Mouse (Mus musculus) embryonic facial prominence, embryonic 13.5 days (tissue): ENCODE measurements around the gene Pde8a. TPM values are rescaled to one million over a fixed set of nuclear protein-coding genes. Genes with fewer than 3 reads are reported as not detected.

Source experiments
- ATAC-seq: fragments of 200-750 bp; cut with Nextera tagmentation; 2 replicates; pipeline ENCODE4 v1.8.0; 2017; ENCODE audit warnings: low read depth; ENCODE audit not compliant: insufficient number of reproducible peaks, insufficient read depth, low FRiP score, low TSS enrichment
- H3K27ac ChIP-seq: fragments of 300-500 bp; sonication (generic); 2 replicates; pipeline ENCODE4 v1.5.1; 2015; ENCODE audit warnings: moderate library complexity, mild to moderate bottlenecking, inconsistent platforms
- H3K27me3 ChIP-seq: fragments of 300-500 bp; sonication (generic); 2 replicates; pipeline ENCODE4 v1.6.1; 2015; ENCODE audit warnings: mild to moderate bottlenecking, inconsistent platforms
- H3K36me3 ChIP-seq: fragments of 300-500 bp; sonication (generic); 2 replicates; pipeline ENCODE4 v1.6.1; 2015; ENCODE audit warnings: mild to moderate bottlenecking, inconsistent platforms
- H3K4me1 ChIP-seq: fragments of 300-500 bp; sonication (generic); 2 replicates; pipeline ENCODE4 v1.6.1; 2015; ENCODE audit warnings: inconsistent platforms
- H3K4me2 ChIP-seq: fragments of 300-500 bp; sonication (generic); 2 replicates; pipeline ENCODE4 v1.6.1; 2015; ENCODE audit warnings: moderate library complexity, mild to moderate bottlenecking, inconsistent platforms
- H3K4me3 ChIP-seq: fragments of 300-500 bp; sonication (generic); 2 replicates; pipeline ENCODE4 v1.5.1; 2015; ENCODE audit warnings: mild to moderate bottlenecking, inconsistent platforms
- H3K9ac ChIP-seq: fragments of 300-500 bp; sonication (generic); 2 replicates; pipeline ENCODE4 v1.6.1; 2015; ENCODE audit warnings: mild to moderate bottlenecking, inconsistent platforms
- H3K9me3 ChIP-seq: fragments of 300-500 bp; sonication (generic); 2 replicates; pipeline ENCODE4 v1.6.1; 2016; ENCODE audit warnings: inconsistent platforms
- WGBS: fragments of 180-500 bp; shearing (Covaris S2); methylation state at CpG from one replicate; pipeline ENCODE4 v1.1.7; 2015; ENCODE audit warnings: mixed read lengths; 5-methylcytosine and 5-hydroxymethylcytosine counted together
- polyA plus RNA-seq: library from polyadenylated mRNA; unstranded; fragments of >200 nt; fragmentation: Nextera tagmentation; extraction: Ambion mirVana; gene quantifications from 2 replicates; pipeline ENCODE4 v1.2.1, GENCODE M21; 2015

Pde8a gene
- polyA plus RNA-seq, 1 experiment from 2014 or later, result 4.7 TPM

GRCm38 (mm10) chr7:81235600-81236223 lies 22.3 kb downstream of the Pde8a start:
- Histone ChIP-seq H3K4me3 (no peak overlapping the region), H3K4me1 (0 out of 2 replicates have a peak, but pooled peaks cover 3% of the 10 kb centered on the region), H3K27me3 (no peaks in the 10 kb centered on the region), H3K4me2 (no peak overlapping the region), H3K36me3 (no peaks in the 10 kb centered on the region), H3K9me3 (no peaks in the 10 kb centered on the region), H3K9ac (no peak overlapping the region), H3K27ac (no peak overlapping the region)
- ATAC-seq, result no peak
- 71% methylated on average over 4 of the region's 4 CpGs for WGBS

- no peak for ATAC-seq
- 54% methylated on average over 5 of the region's 5 CpGs for WGBS
- no peak overlapping the region for H3K4me3 ChIP-seq
- H3K27ac ChIP-seq, result no peak overlapping the region
- no peak overlapping the region for H3K4me2 ChIP-seq
- H3K9ac ChIP-seq, result no peak overlapping the region
- no peaks in the 10 kb centered on the region for H3K36me3 ChIP-seq
- H3K27me3 ChIP-seq, result no peaks in the 10 kb centered on the region
- no peaks in the 10 kb centered on the region for H3K9me3 ChIP-seq
- no peaks in the 10 kb centered on the region for H3K4me1 ChIP-seq
These were observed 30.0 kb downstream of the Pde8a start for GRCm38 (mm10) chr7:81243361-81243760.

- Histone ChIP-seq H3K9ac (no peak overlapping the region), H3K27me3 (no peaks in the 10 kb centered on the region), H3K9me3 (no peaks in the 10 kb centered on the region), H3K4me3 (no peak overlapping the region), H3K4me1 (no peaks in the 10 kb centered on the region), H3K27ac (no peak overlapping the region), H3K36me3 (no peaks in the 10 kb centered on the region), H3K4me2 (no peak overlapping the region)
- WGBS, result 79% methylated on average over 3 of the region's 3 CpGs
- no peak for ATAC-seq
These were observed 36.5 kb downstream of the Pde8a start for GRCm38 (mm10) chr7:81249854-81250279.

GRCm38 (mm10) chr7:81250601-81251000 lies 37.2 kb downstream of the Pde8a start:
- no peaks in the 10 kb centered on the region for H3K4me1 ChIP-seq
- no peaks in the 10 kb centered on the region for H3K27me3 ChIP-seq
- no peak for ATAC-seq
- H3K27ac ChIP-seq, result no peak overlapping the region
- H3K9me3 ChIP-seq, result no peaks in the 10 kb centered on the region
- H3K4me3 ChIP-seq, result no peak overlapping the region
- H3K9ac ChIP-seq, result no peak overlapping the region
- no peak overlapping the region for H3K4me2 ChIP-seq
- 75% methylated on average over 6 of the region's 6 CpGs for WGBS
- H3K36me3 ChIP-seq, result no peaks in the 10 kb centered on the region

- no peak overlapping the region for H3K4me3 ChIP-seq
- H3K27ac ChIP-seq, result no peak overlapping the region
- no peak for ATAC-seq
- no peak overlapping the region for H3K4me2 ChIP-seq
- WGBS, result 94% methylated on average over 2 of the region's 2 CpGs
- H3K9ac ChIP-seq, result no peak overlapping the region
- H3K36me3 ChIP-seq, result no peaks in the 10 kb centered on the region
- no peaks in the 10 kb centered on the region for H3K27me3 ChIP-seq
- H3K4me1 ChIP-seq, result no peaks in the 10 kb centered on the region
- no peaks in the 10 kb centered on the region for H3K9me3 ChIP-seq
These were observed 38.1 kb downstream of the Pde8a start for GRCm38 (mm10) chr7:81251521-81251920.

GRCm38 (mm10) chr7:81253317-81253716 lies 39.9 kb downstream of the Pde8a start:
- Histone ChIP-seq H3K4me1 (no peaks in the 10 kb centered on the region), H3K27me3 (no peaks in the 10 kb centered on the region)
- 80% methylated on average over 11 of the region's 11 CpGs for WGBS

GRCm38 (mm10) chr7:81254579-81254978 lies 41.2 kb downstream of the Pde8a start:
- no peaks in the 10 kb centered on the region for H3K36me3 ChIP-seq
- no peak for ATAC-seq
- H3K4me3 ChIP-seq, result no peak overlapping the region
- H3K27me3 ChIP-seq, result no peaks in the 10 kb centered on the region
- no peak overlapping the region for H3K9ac ChIP-seq
- H3K4me2 ChIP-seq, result no peak overlapping the region
- H3K27ac ChIP-seq, result no peak overlapping the region
- no peaks in the 10 kb centered on the region for H3K4me1 ChIP-seq
- no peaks in the 10 kb centered on the region for H3K9me3 ChIP-seq

More at GRCm38 (mm10) chr7:81253317-81253716, 39.9 kb downstream of the Pde8a start:
- no peaks in the 10 kb centered on the region for H3K9me3 ChIP-seq
- H3K27ac ChIP-seq, result no peak overlapping the region
- H3K4me3 ChIP-seq, result no peak overlapping the region
- no peak overlapping the region for H3K9ac ChIP-seq
- H3K36me3 ChIP-seq, result no peaks in the 10 kb centered on the region
- ATAC-seq, result no peak
- no peak overlapping the region for H3K4me2 ChIP-seq

- H3K4me2 ChIP-seq, result no peak overlapping the region
- no peaks in the 10 kb centered on the region for H3K36me3 ChIP-seq
- ATAC-seq, result no peak
- no peaks in the 10 kb centered on the region for H3K27me3 ChIP-seq
- WGBS, result 85% methylated on average over 3 of the region's 3 CpGs
- H3K9ac ChIP-seq, result no peak overlapping the region
- no peaks in the 10 kb centered on the region for H3K9me3 ChIP-seq
- H3K4me3 ChIP-seq, result no peak overlapping the region
- no peaks in the 10 kb centered on the region for H3K4me1 ChIP-seq
- no peak overlapping the region for H3K27ac ChIP-seq
These were observed 42.1 kb downstream of the Pde8a start for GRCm38 (mm10) chr7:81255456-81255855.

GRCm38 (mm10) chr7:81256773-81257172 lies 43.4 kb downstream of the Pde8a start:
- Histone ChIP-seq H3K27ac (no peak overlapping the region), H3K9ac (no peak overlapping the region), H3K4me3 (no peak overlapping the region), H3K27me3 (no peaks in the 10 kb centered on the region), H3K4me1 (no peaks in the 10 kb centered on the region), H3K4me2 (no peak overlapping the region), H3K36me3 (no peaks in the 10 kb centered on the region), H3K9me3 (no peaks in the 10 kb centered on the region)
- ATAC-seq, result no peak
- 91% methylated on average over 3 of the region's 3 CpGs for WGBS

- Histone ChIP-seq H3K36me3 (no peaks in the 10 kb centered on the region), H3K27ac (no peak overlapping the region), H3K9me3 (no peaks in the 10 kb centered on the region), H3K4me1 (no peaks in the 10 kb centered on the region), H3K9ac (no peak overlapping the region), H3K27me3 (no peaks in the 10 kb centered on the region), H3K4me2 (no peak overlapping the region), H3K4me3 (no peak overlapping the region)
- no peak for ATAC-seq
- WGBS, result 81% methylated on average over 7 of the region's 7 CpGs
These were observed 48.2 kb downstream of the Pde8a start for GRCm38 (mm10) chr7:81261548-81261947.

- no peak overlapping the region for H3K9ac ChIP-seq
- whole genome bisulfite sequencing, result 67% methylated on average over 3 of the region's 3 CpGs
- no peak for ATAC-seq
- no peaks in the 10 kb centered on the region for H3K9me3 ChIP-seq
- no peak overlapping the region for H3K27ac ChIP-seq
- no peaks in the 10 kb centered on the region for H3K36me3 ChIP-seq
- H3K4me1 ChIP-seq, result no peaks in the 10 kb centered on the region
- no peak overlapping the region for H3K4me2 ChIP-seq
- H3K27me3 ChIP-seq, result no peaks in the 10 kb centered on the region
- H3K4me3 ChIP-seq, result no peak overlapping the region
These were observed 59.5 kb downstream of the Pde8a start for GRCm38 (mm10) chr7:81272908-81273307.

GRCm38 (mm10) chr7:81278966-81279365 lies 65.6 kb downstream of the Pde8a start:
- no peaks in the 10 kb centered on the region for H3K9me3 ChIP-seq
- WGBS, result 81% methylated on average over 6 of the region's 6 CpGs
- H3K36me3 ChIP-seq, result no peaks in the 10 kb centered on the region
- H3K4me1 ChIP-seq, result no peaks in the 10 kb centered on the region
- no peak for ATAC-seq
- no peak overlapping the region for H3K4me2 ChIP-seq
- no peak overlapping the region for H3K4me3 ChIP-seq
- no peak overlapping the region for H3K27ac ChIP-seq
- no peak overlapping the region for H3K9ac ChIP-seq
- H3K27me3 ChIP-seq, result no peaks in the 10 kb centered on the region
